Mouse (Mus musculus): ENCODE data around the gene Panx1. TPM values are rescaled to one million over a fixed set of nuclear protein-coding genes. Genes with fewer than 3 reads are reported as not detected.

The Panx1 gene
- total RNA-seq, 2 experiments from 2014 or later: 11.5 to 15.1 TPM

- no peak for ATAC-seq (ENCODE audit: poor library complexity, severe bottlenecking)
Observed at GRCm38 (mm10) chr9:15027725-15028124, 17.6 kb downstream of the Panx1 start.

- no peak for ATAC-seq (ENCODE audit: poor library complexity, severe bottlenecking)
Observed at GRCm38 (mm10) chr9:15023049-15023448, 22.2 kb downstream of the Panx1 start.

- no peak for ATAC-seq (ENCODE audit: poor library complexity, severe bottlenecking)
Observed at GRCm38 (mm10) chr9:15021156-15021555, 24.1 kb downstream of the Panx1 start.

GRCm38 (mm10) chr9:15020561-15021080 is 24.7 kb downstream of the Panx1 start:
- ATAC-seq (ENCODE audit: poor library complexity, severe bottlenecking): no peak

- no peak for ATAC-seq (ENCODE audit: poor library complexity, severe bottlenecking)
Observed at GRCm38 (mm10) chr9:15018756-15019131, 26.5 kb downstream of the Panx1 start.

- peak; percentile 79 for ATAC-seq (ENCODE audit: poor library complexity, severe bottlenecking)
Observed at GRCm38 (mm10) chr9:15017791-15018755, 27.2 kb downstream of the Panx1 start.

GRCm38 (mm10) chr9:15015223-15015956 is 29.9 kb downstream of the Panx1 start:
- peak; percentile 33; the same call in 1 of the 2 replicates for ATAC-seq (ENCODE audit: poor library complexity, severe bottlenecking)

- ATAC-seq (ENCODE audit: poor library complexity, severe bottlenecking): no peak
Observed at GRCm38 (mm10) chr9:15007566-15007965, 37.7 kb downstream of the Panx1 start.

GRCm38 (mm10) chr9:15004298-15004685 is 41.0 kb downstream of the Panx1 start:
- peak; percentile 24; the same call in 1 of the 2 replicates for ATAC-seq (ENCODE audit: poor library complexity, severe bottlenecking)

- ATAC-seq (ENCODE audit: poor library complexity, severe bottlenecking): no peak
Observed at GRCm38 (mm10) chr9:15003676-15004297, 41.5 kb downstream of the Panx1 start.

GRCm38 (mm10) chr9:15002995-15003613 is 42.2 kb downstream of the Panx1 start:
- 0 out of 2 replicates have a peak, but pooled peaks have one; percentile 27 for ATAC-seq (ENCODE audit: poor library complexity, severe bottlenecking)

- ATAC-seq (ENCODE audit: poor library complexity, severe bottlenecking): no peak
Observed at GRCm38 (mm10) chr9:14998790-14999189, 46.5 kb downstream of the Panx1 start.

- no peak for ATAC-seq (ENCODE audit: poor library complexity, severe bottlenecking)
Observed at GRCm38 (mm10) chr9:14997271-14998055, 47.8 kb downstream of the Panx1 start.

GRCm38 (mm10) chr9:14995525-14995924 is 49.8 kb downstream of the Panx1 start:
- ATAC-seq (ENCODE audit: poor library complexity, severe bottlenecking): no peak

GRCm38 (mm10) chr9:14988606-14989293 is 56.5 kb downstream of the Panx1 start:
- ATAC-seq (ENCODE audit: poor library complexity, severe bottlenecking): no peak

GRCm38 (mm10) chr9:14983141-14983540 is 62.1 kb downstream of the Panx1 start:
- ATAC-seq (ENCODE audit: poor library complexity, severe bottlenecking): no peak

GRCm38 (mm10) chr9:14982683-14983082 is 62.6 kb downstream of the Panx1 start:
- peak; percentile 35; the same call in 1 of the 2 replicates for ATAC-seq (ENCODE audit: poor library complexity, severe bottlenecking)

- no peak for ATAC-seq (ENCODE audit: poor library complexity, severe bottlenecking)
Observed at GRCm38 (mm10) chr9:14981539-14982155, 63.6 kb downstream of the Panx1 start.

Measured in megakaryocyte, adult 5-6 weeks (primary cell).